Mouse (Mus musculus): ENCODE measurements at regions not wholly inside any gene's neighbourhood (a gene's known extent, or its start where the extent isn't known, plus 50 kb on each side); places are given as distances from the start of the nearest gene placed in this dataset.

- no peak for TF ChIP-seq CTCF (conservative IDR thresholded peaks at IDR 0.05)
- H3K27ac ChIP-seq = no peak overlapping the region
- no peak overlapping the region for H3K4me3 ChIP-seq
These were observed 307.4 kb downstream of the Gm10283 start for GRCm38 (mm10) chr8:60195641-60196040.

GRCm38 (mm10) chr8:60167716-60168272 lies 335.2 kb downstream of the Gm10283 start:
- Histone ChIP-seq H3K4me3 (no peak overlapping the region), H3K27ac (no peak overlapping the region)
- DNase-seq (ENCODE audit: low spot score in 2 of 2) = no peak
- TF ChIP-seq CTCF (conservative IDR thresholded peaks at IDR 0.05) = no peak

More at GRCm38 (mm10) chr8:60195641-60196040, 307.4 kb downstream of the Gm10283 start:
- DNase-seq (ENCODE audit: low spot score in 2 of 2) = no peak
